Mouse (Mus musculus) bone marrow, adult 2 months (tissue): ENCODE measurements at regions not wholly inside any gene's neighbourhood (a gene's known extent, or its start where the extent isn't known, plus 50 kb on each side); places are given as distances from the start of the nearest gene placed in this dataset.
"Not testable (repeated sequence)": the region's sequence is repeated elsewhere in the genome, so short reads cannot be mapped to it uniquely, and the experiment has no call there.

Experiments used
- H3K27ac ChIP-seq: fragments of 200-500 bp; 2 replicates; pipeline ENCODE4 v1.5.1; 2012; ENCODE audit warnings: low read depth, mild to moderate bottlenecking, control low read depth, inconsistent platforms, low read length; ENCODE audit not compliant: control insufficient read depth, poor library complexity, insufficient read depth
- H3K4me1 ChIP-seq: fragments of 200-500 bp; 2 replicates; pipeline ENCODE4 v1.6.1; 2011; ENCODE audit warnings: low read length; ENCODE audit not compliant: control insufficient read depth, insufficient read depth
- H3K4me3 ChIP-seq: fragments of 200-500 bp; replicated peaks from 2 replicates; pipeline ENCODE3; 2011; ENCODE audit warnings: mild to moderate bottlenecking, low read depth, low read length, control low read depth; ENCODE audit not compliant: control insufficient read depth
- CTCF ChIP-seq: fragments of 200-500 bp; IDR thresholded peaks from 2 replicates; pipeline ENCODE4 v1.5.1; 2011; ENCODE audit warnings: low read length, control low read depth; ENCODE audit not compliant: control insufficient read depth, insufficient read depth
- POLR2A ChIP-seq: fragments of 200-500 bp; IDR thresholded peaks from 2 replicates; pipeline ENCODE4 v1.6.1; 2011; ENCODE audit warnings: low read depth, mild to moderate bottlenecking, control low read depth, low read length, borderline replicate concordance; ENCODE audit not compliant: control insufficient read depth
- WGBS: fragments of 180-500 bp; shearing (Covaris S2); methylation state at CpG from one replicate; pipeline ENCODE4 v1.1.7; 2018; 5-methylcytosine and 5-hydroxymethylcytosine counted together

- no peak for TF ChIP-seq POLR2A
- no peak for TF ChIP-seq CTCF
- WGBS, result 26% methylated on average over 3 of the region's 3 CpGs
These were observed 276.6 kb downstream of the Eipr1 start for GRCm38 (mm10) chr12:29028171-29028570.

DNA sequence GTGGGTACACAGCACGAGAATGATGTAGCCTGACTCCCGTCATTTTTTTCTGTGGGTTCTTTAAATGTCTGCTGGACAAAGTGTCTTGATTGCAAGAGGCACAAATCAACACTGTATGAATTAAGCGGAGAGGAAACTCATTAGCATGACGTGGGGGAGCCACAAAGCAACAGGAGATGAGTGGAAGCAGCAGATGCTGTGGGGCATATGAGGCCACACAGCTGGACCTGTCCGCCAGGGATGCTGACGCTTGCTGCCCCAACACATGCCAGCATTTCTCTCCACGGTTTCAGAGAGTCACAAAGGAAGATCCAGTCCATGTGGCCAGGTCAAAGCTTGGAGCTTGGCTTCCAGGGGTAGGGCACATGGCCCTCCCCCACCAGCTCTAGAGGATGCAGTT lies 277.9 kb downstream of the Eipr1 start:
- Histone ChIP-seq H3K27ac (no peak overlapping the region), H3K4me1 (no peaks in the 10 kb centered on the region), H3K4me3 (no peak overlapping the region)
- WGBS, result 69% methylated on average over 7 of the region's 7 CpGs
- no peak for TF ChIP-seq CTCF
- no peak for TF ChIP-seq POLR2A

More at GRCm38 (mm10) chr12:29028171-29028570, 276.6 kb downstream of the Eipr1 start:
- Histone ChIP-seq H3K4me1 (no peaks in the 10 kb centered on the region), H3K27ac (no peak overlapping the region), H3K4me3 (no peak overlapping the region)

GRCm38 (mm10) chr12:29046009-29046408 lies 294.4 kb downstream of the Eipr1 start:
- 72% methylated on average over 8 of the region's 8 CpGs for WGBS
- Histone ChIP-seq H3K4me1 (no peaks in the 10 kb centered on the region), H3K27ac (no peak overlapping the region), H3K4me3 (no peak overlapping the region)
- TF ChIP-seq POLR2A (no peak), CTCF (no peak)

- 25% methylated on average over 4 of the region's 4 CpGs for WGBS
- H3K4me3 ChIP-seq, H3K27ac ChIP-seq, H3K4me1 ChIP-seq: not testable (repeated sequence)
These were observed 297.0 kb downstream of the Eipr1 start for GRCm38 (mm10) chr12:29048596-29048995.

- Histone ChIP-seq H3K27ac (no peak overlapping the region), H3K4me1 (no peaks in the 10 kb centered on the region), H3K4me3 (no peak overlapping the region)
- 17% methylated on average over 8 of the region's 8 CpGs for WGBS
- no peak for TF ChIP-seq POLR2A
- no peak for TF ChIP-seq CTCF
These were observed 297.5 kb downstream of the Eipr1 start for GRCm38 (mm10) chr12:29049105-29049511.

DNA sequence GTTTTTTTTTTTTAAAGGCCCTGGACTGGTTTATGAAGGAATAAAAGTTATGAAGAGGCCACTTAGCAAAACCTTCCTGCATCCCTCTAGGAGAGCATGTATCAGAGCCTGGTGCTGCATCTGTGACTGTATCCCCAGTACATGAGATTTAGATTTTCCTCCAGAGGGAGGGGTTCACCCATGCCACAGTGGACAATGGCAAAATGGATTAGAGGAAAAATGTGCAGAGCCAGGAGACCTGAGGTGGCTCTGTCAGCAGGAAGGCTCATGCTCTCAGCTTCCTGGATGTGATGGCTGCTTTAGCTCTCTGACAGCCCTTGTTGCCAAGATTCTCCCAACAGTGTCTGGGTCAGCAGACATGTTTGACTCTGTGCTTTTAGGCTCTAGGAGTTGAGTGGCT lies 298.2 kb downstream of the Eipr1 start:
- Histone ChIP-seq H3K4me1 (no peaks in the 10 kb centered on the region), H3K27ac (no peak overlapping the region), H3K4me3 (no peak overlapping the region)
- TF ChIP-seq POLR2A, result no peak
- TF ChIP-seq CTCF, result no peak

DNA sequence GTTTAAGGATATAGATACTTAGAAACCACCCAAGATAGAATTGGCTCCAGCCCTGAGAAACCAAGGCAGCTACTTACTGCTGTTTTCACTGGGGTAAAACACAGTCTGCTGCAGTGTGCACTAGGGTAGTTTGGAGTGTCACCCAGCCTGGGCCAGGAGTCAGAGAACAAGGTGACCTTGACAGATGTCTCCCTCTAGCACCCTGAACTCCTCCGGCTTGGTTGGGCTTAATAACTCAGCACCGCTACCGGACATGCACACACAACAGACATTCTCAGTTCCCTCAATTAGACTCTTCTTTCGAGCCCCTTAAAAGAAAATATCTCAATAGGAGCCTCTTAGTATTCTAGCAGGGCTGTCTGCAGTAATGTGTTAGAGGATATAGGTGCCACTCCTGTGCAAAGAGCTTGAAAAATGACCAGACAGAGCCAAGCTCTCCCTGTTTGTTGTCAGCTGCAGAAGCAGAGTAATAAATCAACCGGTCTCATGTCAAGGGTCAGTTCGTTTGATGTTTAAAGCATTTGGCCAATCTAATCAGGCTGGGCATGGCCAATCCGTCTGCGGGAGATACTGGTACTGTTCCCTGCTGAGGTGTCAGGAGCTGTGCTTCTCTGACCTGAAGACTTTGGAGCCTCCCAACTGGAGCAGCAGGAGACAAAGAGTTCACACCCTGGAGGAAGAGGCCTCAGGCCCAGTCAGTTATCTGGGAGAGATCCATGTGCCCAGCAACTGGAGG lies 299.1 kb downstream of the Eipr1 start:
- no peak overlapping the region for H3K27ac ChIP-seq
- TF ChIP-seq CTCF (no peak), POLR2A (no peak)
- H3K4me1 ChIP-seq, result no peaks in the 10 kb centered on the region
- WGBS, result 75% methylated on average over 8 of the region's 8 CpGs
- H3K4me3 ChIP-seq, result no peak overlapping the region

GRCm38 (mm10) chr12:29054367-29054766 lies 302.8 kb downstream of the Eipr1 start:
- Histone ChIP-seq H3K27ac (no peak overlapping the region), H3K4me3 (no peak overlapping the region), H3K4me1 (no peaks in the 10 kb centered on the region)
- WGBS, result 36% methylated on average over 7 of the region's 7 CpGs
- TF ChIP-seq CTCF (no peak), POLR2A (no peak)
